Mouse (Mus musculus) lung, adult 2 months (tissue): ENCODE data around the gene Doc2g. TPM values are rescaled to one million over a fixed set of nuclear protein-coding genes. Genes with fewer than 3 reads are reported as not detected.
"Not testable (repeated sequence)": the region's sequence is repeated elsewhere in the genome, so short reads cannot be mapped to it uniquely, and the experiment has no call there.

Experiments used
- DNase-seq: peaks from one replicate; pipeline ENCODE4 v3.0.0; 2022
- H3K4me1 ChIP-seq: fragments of 200-500 bp; 2 replicates; pipeline ENCODE4 v1.6.1; 2011; ENCODE audit warnings: low read length; ENCODE audit not compliant: control insufficient read depth, insufficient read depth
- H3K4me3 ChIP-seq: fragments of 200-500 bp; replicated peaks from 2 replicates; pipeline ENCODE3; 2011; ENCODE audit warnings: low read depth, mild to moderate bottlenecking, control low read depth, low read length; ENCODE audit errors: extremely low read depth
- CTCF ChIP-seq: fragments of 200-500 bp; IDR thresholded peaks from 2 replicates; pipeline ENCODE4 v1.5.1; 2011; ENCODE audit warnings: mild to moderate bottlenecking, low read length, control low read depth; ENCODE audit not compliant: insufficient read depth
- POLR2A ChIP-seq: fragments of 200-500 bp; IDR thresholded peaks from 2 replicates; pipeline ENCODE4 v1.6.1; 2011; ENCODE audit warnings: low read depth, mild to moderate bottlenecking, control low read depth, low read length, borderline replicate concordance; ENCODE audit errors: extremely low read depth
- WGBS: fragments of 180-500 bp; shearing (Covaris S2); methylation state at CpG from one replicate; pipeline ENCODE4 v1.1.7; 2018; 5-methylcytosine and 5-hydroxymethylcytosine counted together
- polyA plus RNA-seq: library from polyadenylated mRNA; depleted of rRNA; stranded (reverse); fragments of >200 nt; gene quantifications from 2 replicates; pipeline ENCODE4 v1.2.3, GENCODE M21; 2012; rRNA removed

Gene Doc2g
- polyA plus RNA-seq, result 12.6 and 18.0 TPM in 2 replicates

GRCm38 (mm10) chr19:4003112-4003511 is at the start of gene Doc2g:
Gene Doc2g, plus strand, starts transcription at chr19:4003313.
- WGBS, result 83% methylated on average over 1 of the region's 1 CpGs
- no peak for DNase-seq
- Histone ChIP-seq H3K4me3 (no peak within 1 kb of the TSS), H3K4me1 (peaks cover 5% of the 10 kb centered on the region)
- no peak for TF ChIP-seq POLR2A

GRCm38 (mm10) chr19:3955033-3955432 is 48.1 kb upstream of the Doc2g start:
- DNase-seq, result no peak
- Histone ChIP-seq H3K4me1 (no peaks in the 10 kb centered on the region), H3K4me3 (no peak overlapping the region)
- 64% methylated on average over 3 of the region's 3 CpGs for WGBS
- no peak for TF ChIP-seq CTCF
- TF ChIP-seq POLR2A, result no peak

GRCm38 (mm10) chr19:3955804-3956203 is 47.3 kb upstream of the Doc2g start:
- Histone ChIP-seq H3K4me3 (no peak overlapping the region), H3K4me1 (no peaks in the 10 kb centered on the region)
- no peak for DNase-seq
- TF ChIP-seq POLR2A (no peak), CTCF (no peak)
- WGBS, result 58% methylated on average over 4 of the region's 4 CpGs

GRCm38 (mm10) chr19:3957296-3958036 is 45.6 kb upstream of the Doc2g start:
- 77% methylated on average over 5 of the region's 5 CpGs for WGBS
- not testable (repeated sequence) for H3K4me1 ChIP-seq, H3K4me3 ChIP-seq, DNase-seq

GRCm38 (mm10) chr19:3958470-3958869 is 44.6 kb upstream of the Doc2g start, which contains the start of gene Aldh3b3:
Gene Aldh3b3, plus strand, starts transcription at chr19:3958645.
- no peak for TF ChIP-seq CTCF
- TF ChIP-seq POLR2A, result no peak
- WGBS, result 46% methylated on average over 4 of the region's 4 CpGs

GRCm38 (mm10) chr19:3959030-3959429 is 44.1 kb upstream of the Doc2g start:
- Histone ChIP-seq H3K4me1 (no peaks in the 10 kb centered on the region), H3K4me3 (no peak overlapping the region)
- TF ChIP-seq CTCF, result no peak
- no peak for DNase-seq

More at GRCm38 (mm10) chr19:3958470-3958869, 44.6 kb upstream of the Doc2g start, which contains the start of gene Aldh3b3:
- Histone ChIP-seq H3K4me1 (no peaks in the 10 kb centered on the region), H3K4me3 (no peak within 1 kb of the TSS)
- no peak for DNase-seq

GRCm38 (mm10) chr19:3960211-3960610 is 42.9 kb upstream of the Doc2g start:
- Histone ChIP-seq H3K4me1 (no peaks in the 10 kb centered on the region), H3K4me3 (no peak overlapping the region)
- TF ChIP-seq CTCF (no peak), POLR2A (no peak)
- 59% methylated on average over 5 of the region's 5 CpGs for WGBS
- DNase-seq, result no peak

GRCm38 (mm10) chr19:3961805-3962204 is 41.3 kb upstream of the Doc2g start:
- H3K4me3 ChIP-seq, H3K4me1 ChIP-seq, DNase-seq: not testable (repeated sequence)
- WGBS, result 81% methylated on average over 6 of the region's 6 CpGs

GRCm38 (mm10) chr19:3962469-3962868 is 40.6 kb upstream of the Doc2g start:
- no peak for DNase-seq
- no peaks in the 10 kb centered on the region for H3K4me1 ChIP-seq
- WGBS, result 18% methylated on average over 2 of the region's 2 CpGs
- no peak overlapping the region for H3K4me3 ChIP-seq
- TF ChIP-seq POLR2A, result no peak
- no peak for TF ChIP-seq CTCF

GRCm38 (mm10) chr19:3964030-3964429 is 39.1 kb upstream of the Doc2g start:
- DNase-seq, result no peak
- 72% methylated on average over 4 of the region's 4 CpGs for WGBS
- Histone ChIP-seq H3K4me3 (no peak overlapping the region), H3K4me1 (no peaks in the 10 kb centered on the region)
- no peak for TF ChIP-seq CTCF
- no peak for TF ChIP-seq POLR2A
